Mouse (Mus musculus) adrenal gland, adult 18-20 months (tissue): ENCODE data around the gene Alkbh4. TPM values are rescaled to one million over a fixed set of nuclear protein-coding genes. Genes with fewer than 3 reads are reported as not detected.
A peak's percentile ranks its signal among the peaks of the same experiment; 100 is the strongest.

Source experiments
- DNase-seq, 2 experiments: peaks; one replicate each; pipeline ENCODE4 v3.0.0; 2021 to 2022; ENCODE audit warnings: low spot score in 2 of 2
- microRNA-seq, 2 experiments: library from miRNA; unstranded; fragments of <30 nt; microRNA quantifications; one replicate each; pipeline ENCODE4 v1.2.0; 2021; ENCODE audit warnings: borderline number of aligned reads in 2 of 2
- total RNA-seq, 2 experiments: library from RNA; stranded (reverse); gene quantifications; 1 replicate in 1 of 2; 2 replicates in 1 of 2; pipeline ENCODE4 v1.2.3; 2021

Gene Alkbh4
- total RNA-seq, 2 experiments from 2014 or later: 8.3 to 8.5 TPM

- DNase-seq: no peak
Measured at GRCm38 (mm10) chr5:136173606-136174463, 37.9 kb downstream of the Alkbh4 start.

- no peak for DNase-seq
Measured at GRCm38 (mm10) chr5:136179594-136179993, 43.6 kb downstream of the Alkbh4 start.

GRCm38 (mm10) chr5:136181197-136181596 lies 45.3 kb downstream of the Alkbh4 start:
- DNase-seq: no peak

- DNase-seq: no peak
Measured at GRCm38 (mm10) chr5:136182049-136182448, 46.1 kb downstream of the Alkbh4 start.

GRCm38 (mm10) chr5:136182830-136183229 lies 46.9 kb downstream of the Alkbh4 start:
- no peak for DNase-seq

GRCm38 (mm10) chr5:136183766-136184165 lies 47.8 kb downstream of the Alkbh4 start:
- DNase-seq: no peak

GRCm38 (mm10) chr5:136186723-136187122 lies 50.8 kb downstream of the Alkbh4 start:
- peak in 1 of 2 experiments; percentile 39 for DNase-seq

Small RNA genes within 50 kb of the gene (microRNA-seq; reads per million reads assigned to microRNA genes)
- gene Mir7035: 4.3 reads per million in 2 experiments

Other genes with a start within 250 kb of the Alkbh4 start
- gene Hspb1, start 248.2 kb upstream of the Alkbh4 start, total RNA-seq: 1,000 to 10,000 TPM in 1 of 2 experiments, 100 to 1,000 TPM in 1; 220 to 1,206 TPM
- gene Ywhag, start 201.5 kb upstream of the Alkbh4 start, total RNA-seq: 100 to 1,000 TPM; 665 to 853 TPM
- 1 to 10 TPM; 3.3 to 4.3 TPM for gene Ssc4d, start 161.6 kb upstream of the Alkbh4 start, total RNA-seq
- not detected for gene Zp3, start 156.0 kb upstream of the Alkbh4 start, total RNA-seq
- gene Dtx2, start 141.3 kb upstream of the Alkbh4 start, total RNA-seq: 10 to 100 TPM; 12.8 to 18.7 TPM
- gene Upk3b, start 97.7 kb upstream of the Alkbh4 start, total RNA-seq: 10 to 100 TPM in 1 of 2 experiments, 1 to 10 TPM in 1; 7.4 to 14.0 TPM
- gene Upk3bl, start 81.7 kb upstream of the Alkbh4 start, total RNA-seq: not detected
- 10 to 100 TPM; 11.9 to 14.7 TPM for gene Rasa4, start 52.2 kb upstream of the Alkbh4 start, total RNA-seq
- 10 to 100 TPM; 70.3 to 78.0 TPM for gene Polr2j, start 19.5 kb upstream of the Alkbh4 start, total RNA-seq
- 10 to 100 TPM; 11.0 to 11.4 TPM for gene Lrwd1, start 72 bp upstream of the Alkbh4 start, total RNA-seq
- gene Orai2, start 34.6 kb downstream of the Alkbh4 start, total RNA-seq: 1 to 10 TPM; 2.7 to 3.4 TPM
- gene Prkrip1, start 62.8 kb downstream of the Alkbh4 start, total RNA-seq: 10 to 100 TPM; 38.7 to 48.9 TPM
- gene Sh2b2, start 110.4 kb downstream of the Alkbh4 start, total RNA-seq: 10 to 100 TPM; 21.8 to 85.0 TPM